Mouse (Mus musculus): ENCODE results near the gene Atp2a1. TPM values are rescaled to one million over a fixed set of nuclear protein-coding genes. Genes with fewer than 3 reads are reported as not detected.

The Atp2a1 gene
- total RNA-seq, 2 experiments from 2014 or later, result 0.12 to 0.49 TPM

DNA sequence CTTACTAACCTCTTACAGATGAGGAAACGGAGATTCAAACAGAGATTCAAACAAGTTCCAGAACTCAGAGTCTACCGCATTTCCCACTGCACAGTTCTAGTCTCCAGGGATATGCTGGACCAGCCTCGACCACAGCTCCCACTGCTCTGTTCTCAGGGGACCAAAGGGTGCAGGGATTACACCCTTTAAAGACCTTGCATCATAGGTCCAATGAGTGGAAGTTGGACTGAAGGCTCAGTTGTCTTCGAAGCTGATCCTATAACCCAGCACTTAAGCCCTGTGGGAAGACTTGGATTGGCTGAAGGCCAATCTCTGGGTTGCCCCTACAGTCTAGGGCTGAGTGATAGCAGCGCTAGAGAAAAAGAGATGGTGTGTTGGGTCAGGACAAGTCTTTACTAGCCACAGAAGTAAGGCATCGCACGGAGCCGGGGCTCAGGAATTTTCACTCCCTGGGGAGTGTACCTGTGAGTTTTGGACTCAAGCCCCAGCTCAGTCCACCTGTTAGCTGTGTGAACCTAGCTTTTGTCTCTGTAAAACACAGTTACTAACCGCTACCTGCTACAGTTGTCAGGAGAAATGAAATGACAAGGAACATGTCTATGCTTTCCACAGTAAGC is 10.7 kb upstream of the Atp2a1 start:
- DNase-seq (ENCODE audit: low spot score in 2 of 2), result no peak

DNA sequence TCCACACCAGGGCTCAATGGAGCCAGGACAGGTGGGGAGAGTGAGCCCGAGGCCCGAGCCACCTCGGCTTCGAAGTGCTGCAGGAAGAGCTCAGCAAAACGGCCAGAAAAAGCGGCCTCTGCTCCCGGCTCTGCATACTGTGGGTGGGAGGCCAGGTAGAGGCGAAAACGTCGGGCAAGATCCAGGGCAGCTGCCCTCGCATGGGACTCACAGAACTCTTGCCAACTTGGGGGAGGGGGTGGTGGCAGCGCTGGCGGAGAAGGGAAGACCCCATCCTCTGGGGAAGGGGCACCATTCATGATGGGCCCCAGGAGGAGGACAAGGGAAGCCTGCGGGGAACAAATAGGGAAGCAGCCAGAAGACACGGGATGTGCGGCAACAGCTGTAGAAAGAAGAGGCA is 9.8 kb upstream of the Atp2a1 start:
- no peak for DNase-seq (ENCODE audit: low spot score in 2 of 2)

DNA sequence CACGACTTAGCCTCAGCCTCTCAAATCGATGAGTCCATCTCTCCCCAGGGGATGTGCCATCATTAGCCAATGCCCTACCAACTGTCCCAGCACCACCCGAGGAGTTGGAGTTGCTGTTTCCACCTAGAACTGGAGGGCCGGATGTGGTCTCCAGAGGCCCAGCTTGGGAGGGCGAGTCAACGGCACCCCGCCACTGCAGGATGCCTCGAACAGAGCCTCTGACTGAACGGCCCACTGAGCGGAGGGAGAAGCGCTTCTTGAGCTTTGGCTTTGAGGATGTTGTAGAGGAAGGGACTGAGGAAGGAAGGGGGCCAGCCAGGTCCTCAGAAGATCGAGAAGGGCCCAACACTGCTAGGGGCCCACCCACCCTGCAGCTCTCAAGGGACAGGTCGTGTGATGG is 9.4 kb upstream of the Atp2a1 start:
- no peak for DNase-seq (ENCODE audit: low spot score in 2 of 2)

DNA sequence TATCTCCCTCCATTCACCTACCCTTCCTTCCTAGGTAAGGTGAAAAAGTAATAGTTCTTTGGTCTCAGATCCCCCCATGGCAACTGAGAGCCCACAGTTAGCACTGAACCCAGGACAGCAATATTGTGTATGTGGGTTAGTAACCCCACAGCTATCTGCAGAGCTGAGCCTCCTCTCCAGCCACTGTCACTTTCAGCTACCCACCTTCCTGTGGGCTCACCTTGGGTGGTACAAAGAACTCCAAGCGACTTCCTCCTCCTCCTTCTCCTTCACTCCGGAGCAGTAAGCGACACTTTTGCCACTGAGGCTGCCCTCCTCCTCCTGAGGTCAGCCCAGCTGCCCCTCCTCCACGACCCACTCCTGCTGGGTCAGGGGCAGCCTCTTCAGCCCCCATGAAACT is 8.9 kb upstream of the Atp2a1 start:
- no peak for DNase-seq (ENCODE audit: low spot score in 2 of 2)

DNA sequence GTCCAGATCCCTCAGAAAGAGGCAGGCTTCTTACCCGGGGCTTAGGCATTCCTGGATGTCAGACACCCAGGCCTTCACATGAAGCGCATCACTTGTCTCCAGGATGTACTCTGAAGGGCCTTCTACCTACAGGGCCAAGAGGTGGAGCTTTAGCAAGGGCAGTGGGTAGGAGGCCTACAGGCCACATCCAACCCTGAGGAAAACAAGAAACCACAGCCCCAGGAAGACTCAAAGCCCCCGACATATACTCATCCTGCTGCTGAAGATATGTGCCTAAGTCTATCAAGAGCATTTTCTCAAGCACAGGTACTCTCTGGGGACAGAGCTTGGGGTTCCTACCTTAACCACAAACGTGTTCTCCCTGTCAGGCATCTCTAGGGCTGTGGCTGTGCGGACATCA is 8.5 kb upstream of the Atp2a1 start:
- DNase-seq (ENCODE audit: low spot score in 2 of 2), result no peak

DNA sequence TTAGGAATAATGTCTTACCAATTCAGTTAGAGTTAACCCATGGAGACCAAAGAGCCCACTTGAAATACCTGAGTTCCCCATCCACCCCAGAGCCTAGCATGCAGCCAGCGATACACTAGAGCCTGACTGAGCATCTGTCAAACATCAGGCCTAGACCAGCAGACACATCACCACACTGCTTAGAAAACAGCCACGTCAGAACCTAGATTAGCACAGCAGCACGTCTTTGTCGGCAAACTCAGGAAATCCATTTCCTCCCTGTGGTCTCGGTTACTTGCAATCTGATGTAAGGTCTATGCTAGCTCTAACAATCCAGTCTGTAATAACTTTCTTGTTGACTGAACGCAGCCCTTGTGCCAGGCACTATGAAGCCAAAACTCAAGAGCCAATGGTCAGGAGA is 7.2 kb upstream of the Atp2a1 start:
- DNase-seq (ENCODE audit: low spot score in 2 of 2), result no peak

DNA sequence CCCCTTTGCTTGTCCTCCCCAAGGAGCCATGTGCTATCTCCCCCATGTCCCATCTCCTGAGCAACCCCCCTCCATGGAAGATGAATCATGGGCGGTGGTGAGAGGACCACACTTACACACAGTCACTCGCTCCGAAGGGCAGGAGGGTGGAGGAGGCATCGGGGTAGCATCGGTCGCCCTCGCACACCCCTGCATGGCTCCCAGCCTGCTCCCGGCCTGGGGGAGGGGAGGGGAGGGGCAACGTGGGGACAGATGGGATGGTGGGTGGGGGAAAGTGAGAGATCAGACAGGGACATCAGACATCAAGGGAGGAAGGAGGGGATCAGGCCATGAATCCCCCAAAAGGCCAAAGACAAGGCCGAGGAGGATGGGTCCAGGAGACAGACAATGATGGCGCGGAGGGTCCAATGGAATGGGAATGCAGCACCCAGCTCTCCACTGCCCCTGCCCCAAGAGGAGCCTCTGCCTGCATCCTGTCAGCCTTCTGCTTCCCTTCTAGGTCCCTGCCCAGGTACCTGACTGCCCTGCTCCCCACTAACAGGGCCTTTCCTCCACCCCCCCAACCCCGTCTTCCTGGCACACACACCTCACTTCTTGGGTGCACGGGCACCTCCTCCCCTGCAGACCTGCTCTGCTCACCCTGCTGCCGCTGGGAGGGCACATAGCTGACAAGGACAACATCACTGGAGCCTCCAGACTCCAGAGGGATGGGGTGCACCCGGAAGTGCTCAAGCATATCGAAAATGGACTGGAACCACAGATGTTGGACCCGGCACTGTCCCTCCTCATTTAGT is 5.1 kb upstream of the Atp2a1 start:
- no peak for DNase-seq (ENCODE audit: low spot score in 2 of 2)

DNA sequence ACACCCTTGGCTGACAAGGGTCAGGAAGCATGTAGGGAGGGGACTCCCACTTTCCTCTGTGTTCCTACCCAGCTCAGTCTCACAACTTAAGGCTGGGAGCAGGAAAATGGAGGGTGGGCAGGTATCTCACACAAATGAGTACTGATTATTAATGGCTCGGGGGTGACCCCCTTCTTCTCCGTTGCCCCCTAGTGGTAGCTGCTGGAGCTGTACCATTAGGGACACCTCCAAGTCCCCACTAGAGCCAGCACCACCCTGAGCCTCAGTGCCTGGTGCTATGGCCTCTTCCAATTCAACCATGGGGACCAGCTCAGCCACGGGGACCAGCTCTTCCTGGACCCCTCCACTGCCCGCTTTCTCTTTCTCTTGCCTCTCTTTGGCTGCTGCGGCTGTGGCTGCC is 4.4 kb upstream of the Atp2a1 start:
- peak in 1 of 2 experiments; percentile 18 for DNase-seq (ENCODE audit: low spot score in 2 of 2)

DNA sequence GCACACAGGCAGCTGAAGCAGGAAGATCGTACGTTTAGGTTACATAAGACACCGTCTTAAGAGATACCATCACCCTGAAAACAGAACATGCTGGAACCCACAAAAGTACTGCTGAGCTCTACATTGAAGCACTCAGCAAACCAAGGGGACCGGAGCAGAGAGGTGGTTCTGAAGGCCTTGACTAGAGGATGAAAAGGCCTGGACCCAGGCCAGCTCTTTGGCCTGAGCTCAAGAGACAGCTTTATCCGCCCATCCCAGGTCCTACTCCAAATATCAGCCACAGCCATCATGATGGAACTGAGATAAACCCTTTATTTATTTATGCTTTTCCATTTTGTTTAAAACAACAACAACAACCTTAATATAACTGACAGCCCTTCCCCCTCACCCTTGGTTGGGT is 3.8 kb upstream of the Atp2a1 start:
- no peak for DNase-seq (ENCODE audit: low spot score in 2 of 2)

DNA sequence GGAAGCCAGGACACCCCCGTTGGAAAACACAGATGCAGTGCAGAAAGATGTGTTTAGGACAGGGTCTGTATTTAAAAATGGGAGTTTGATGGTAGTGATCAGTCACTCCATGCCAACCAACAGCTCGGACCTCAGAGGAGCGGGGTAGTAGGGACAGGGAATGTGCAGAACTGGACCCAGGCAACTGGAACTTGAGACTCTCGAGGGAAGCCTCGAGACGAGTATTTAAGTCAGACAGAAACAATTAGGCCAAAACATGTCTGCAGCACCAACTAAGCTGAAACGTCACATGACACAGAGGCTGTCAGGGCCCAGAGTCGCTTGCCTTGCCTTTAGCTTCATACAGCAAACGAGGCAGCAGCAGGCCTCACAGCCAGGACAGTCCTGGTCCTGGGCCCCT is 3.2 kb upstream of the Atp2a1 start:
- DNase-seq (ENCODE audit: low spot score in 2 of 2), result no peak

DNA sequence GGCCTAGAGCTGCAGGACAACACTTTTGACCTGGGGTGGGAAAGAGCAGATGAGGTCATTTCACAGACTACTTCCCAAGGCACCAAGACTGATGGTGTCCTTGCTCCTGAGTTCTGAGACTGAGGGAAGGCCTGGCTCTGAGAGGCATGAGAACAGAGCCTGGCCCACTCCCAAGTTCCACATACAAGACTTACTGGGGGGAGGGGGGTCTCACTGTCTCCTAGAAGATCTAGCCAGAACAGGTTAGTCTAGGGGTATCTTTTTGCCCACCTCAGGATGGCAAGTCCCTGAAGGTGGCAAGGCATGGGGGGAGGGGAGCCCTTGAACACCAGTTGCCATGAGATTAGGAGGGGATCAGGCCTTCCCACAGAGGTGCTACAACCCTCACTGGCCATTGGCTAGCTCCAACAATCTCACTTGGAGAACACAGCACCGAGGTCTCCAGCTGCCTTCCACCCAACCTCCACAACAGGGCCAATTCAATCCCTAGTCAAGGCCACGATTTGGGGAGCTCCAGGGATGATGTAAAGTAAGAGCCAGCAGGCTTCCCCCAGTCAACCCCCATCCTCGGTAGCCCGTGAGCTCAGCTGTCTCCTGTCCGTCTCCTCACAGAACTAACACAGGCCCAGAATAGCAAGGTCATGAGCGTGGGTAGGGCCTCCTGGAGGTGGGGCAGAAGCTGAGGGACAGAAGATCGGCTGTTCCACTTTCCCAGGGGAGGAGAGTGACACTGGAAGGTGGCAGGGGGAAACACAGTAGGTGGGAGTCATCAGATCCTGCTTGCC is 2.5 kb upstream of the Atp2a1 start:
- DNase-seq (ENCODE audit: low spot score in 2 of 2), result no peak

DNA sequence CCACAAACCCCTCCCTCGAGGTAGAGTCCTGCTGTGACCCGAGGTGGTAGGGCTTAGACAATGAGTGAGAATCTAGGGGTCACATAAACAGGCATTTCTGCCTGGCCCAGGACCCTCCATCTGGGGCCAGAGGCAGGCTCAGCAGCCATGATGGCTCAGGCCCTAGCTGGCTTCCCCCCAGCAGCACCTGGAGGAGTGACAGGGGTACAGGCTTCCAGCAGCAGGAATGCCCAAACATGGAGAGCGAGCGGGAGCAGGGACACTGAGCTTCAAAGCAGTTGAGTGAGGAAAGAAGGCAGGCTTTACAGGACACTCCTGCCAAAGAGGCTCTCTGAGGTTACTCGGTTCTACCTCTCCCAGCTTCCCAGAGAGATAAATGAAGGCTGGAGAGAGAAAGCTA is 1.9 kb upstream of the Atp2a1 start:
- DNase-seq (ENCODE audit: low spot score in 2 of 2), result no peak

DNA sequence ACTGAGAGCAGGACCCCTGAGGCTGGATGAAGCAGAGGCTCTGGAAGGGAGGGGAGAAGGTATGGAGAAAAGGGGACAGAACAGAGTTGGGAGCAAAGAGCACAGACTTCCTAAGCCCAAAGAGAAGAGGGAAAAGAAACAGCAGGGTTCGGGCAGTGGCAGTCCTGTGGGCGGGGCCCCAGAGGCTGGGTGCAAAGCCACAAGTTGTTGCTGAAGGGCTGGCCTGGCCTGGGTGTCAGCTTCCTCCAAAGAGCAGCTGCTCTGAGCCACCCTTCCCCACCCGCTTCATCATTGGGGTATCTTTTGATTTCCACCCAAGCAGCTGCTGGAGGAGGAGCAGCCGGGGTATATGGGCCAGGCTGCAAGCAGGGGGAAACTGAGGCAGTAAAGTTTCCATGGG is 1.2 kb upstream of the Atp2a1 start:
- DNase-seq (ENCODE audit: low spot score in 2 of 2), result no peak

DNA sequence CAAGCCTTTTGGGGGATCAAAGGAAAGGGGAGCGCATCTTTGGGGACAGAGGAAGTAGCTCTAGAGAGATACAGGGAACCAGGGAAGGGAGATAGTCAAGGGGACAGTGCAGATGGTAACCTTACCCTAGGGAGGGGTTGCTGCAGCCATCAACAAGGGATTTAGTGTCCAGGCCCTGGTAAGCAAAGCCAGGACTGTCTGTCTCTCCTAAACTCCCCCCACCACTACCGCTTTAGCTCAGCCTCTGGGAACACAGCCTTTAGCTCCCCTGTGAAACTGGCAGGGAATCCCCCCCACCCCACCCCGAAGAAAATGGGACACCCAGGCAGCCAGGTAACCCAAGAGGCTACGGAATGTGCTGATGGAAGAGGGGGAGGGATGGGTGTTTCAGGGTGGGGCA is 639 bp upstream of the Atp2a1 start:
- DNase-seq (ENCODE audit: low spot score in 2 of 2), result no peak

DNA sequence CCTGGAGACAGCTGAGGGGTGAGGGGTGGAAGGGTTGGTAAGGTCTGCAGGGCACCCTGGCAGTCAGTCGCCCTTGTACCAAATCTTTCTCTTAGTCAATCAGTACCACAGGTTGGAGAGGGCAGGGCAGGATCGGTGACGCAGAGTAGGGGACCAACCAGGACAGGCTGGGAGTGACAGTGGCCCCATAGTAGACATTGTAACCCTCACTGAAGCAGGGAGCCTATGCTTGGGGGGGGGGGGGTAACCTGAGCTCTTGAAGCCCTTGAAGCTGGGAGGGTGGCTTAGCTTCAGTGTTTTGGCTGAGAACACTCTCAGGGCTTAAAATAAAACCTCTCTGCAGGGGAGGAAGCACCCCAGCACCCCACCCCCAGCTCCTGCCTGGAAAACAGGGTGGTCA is 1.3 kb downstream of the Atp2a1 start:
- no peak for DNase-seq (ENCODE audit: low spot score in 2 of 2)

DNA sequence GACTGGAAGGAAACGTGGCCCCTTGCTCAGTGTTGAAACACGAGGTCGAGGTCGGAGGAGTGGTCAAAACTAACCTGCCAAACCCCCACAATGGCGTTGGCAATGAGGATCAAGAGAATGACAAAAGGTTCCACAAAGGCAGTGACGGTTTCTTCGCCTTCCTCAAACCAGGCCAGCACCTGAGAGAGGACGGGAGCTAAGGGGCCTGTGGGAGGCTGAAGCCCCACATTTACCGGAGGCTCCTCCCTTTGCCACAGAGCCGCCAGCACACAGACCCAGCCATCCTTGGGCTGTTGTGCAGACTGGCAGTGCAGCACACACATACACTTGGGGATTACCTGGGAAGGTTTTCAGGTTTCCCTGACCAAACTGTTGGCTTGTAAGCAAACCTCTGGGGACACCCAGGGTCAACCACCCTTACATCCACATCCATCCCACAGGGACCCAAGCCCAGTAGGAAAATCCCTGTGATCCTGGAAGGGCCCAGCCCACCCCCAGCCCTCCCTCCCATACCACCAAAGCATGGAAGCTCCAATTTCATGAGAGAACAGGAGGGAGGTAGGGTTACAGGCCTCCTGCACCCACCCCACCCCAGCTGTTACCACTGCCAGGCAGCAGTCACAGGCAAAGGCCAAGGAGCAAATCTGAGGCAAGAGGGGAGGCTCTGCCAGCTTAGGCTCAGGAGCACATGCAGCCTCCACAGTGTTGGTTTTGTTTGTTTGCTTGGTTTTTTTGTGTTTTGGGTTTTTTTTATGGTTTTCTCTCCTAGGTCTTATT is 2.1 kb downstream of the Atp2a1 start:
- no peak for DNase-seq (ENCODE audit: low spot score in 2 of 2)

DNA sequence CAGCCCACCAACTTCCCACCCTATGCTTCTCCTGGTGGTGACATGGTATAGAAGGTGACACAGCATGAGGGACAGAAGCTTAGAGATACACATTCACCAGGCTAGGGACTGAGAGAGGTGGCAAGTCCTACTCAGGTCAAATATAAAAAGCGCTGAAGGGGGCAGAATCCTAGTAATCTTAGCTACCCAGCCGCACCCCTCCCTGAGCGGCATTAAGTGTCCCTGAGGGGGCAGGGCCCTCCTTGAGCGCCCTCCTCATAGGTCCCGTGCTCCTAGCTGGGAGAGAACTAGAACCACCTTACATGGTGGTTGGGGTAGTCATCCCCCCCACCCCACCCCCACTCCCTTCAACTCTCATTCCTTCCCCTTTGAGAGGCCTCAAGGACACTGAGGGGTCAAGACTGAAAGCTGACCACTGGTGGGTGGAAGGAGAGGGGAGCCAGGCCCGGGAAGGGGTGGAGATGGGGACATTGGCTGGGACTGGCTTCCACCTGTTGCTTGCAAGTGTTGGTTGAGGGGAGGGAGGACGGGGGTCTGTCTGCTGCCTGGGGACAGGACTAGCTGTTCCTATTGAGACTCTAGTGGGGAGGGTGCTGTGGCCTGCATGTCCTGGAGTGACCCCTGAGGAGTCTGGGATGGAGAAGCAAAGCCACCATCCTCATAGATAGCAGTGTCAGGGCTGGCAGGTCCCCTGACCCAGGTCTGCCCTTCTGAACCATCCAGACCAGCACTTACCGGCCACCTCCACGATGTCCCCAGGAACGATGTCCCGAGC is 3.9 kb downstream of the Atp2a1 start:
- no peak for DNase-seq (ENCODE audit: low spot score in 2 of 2)

DNA sequence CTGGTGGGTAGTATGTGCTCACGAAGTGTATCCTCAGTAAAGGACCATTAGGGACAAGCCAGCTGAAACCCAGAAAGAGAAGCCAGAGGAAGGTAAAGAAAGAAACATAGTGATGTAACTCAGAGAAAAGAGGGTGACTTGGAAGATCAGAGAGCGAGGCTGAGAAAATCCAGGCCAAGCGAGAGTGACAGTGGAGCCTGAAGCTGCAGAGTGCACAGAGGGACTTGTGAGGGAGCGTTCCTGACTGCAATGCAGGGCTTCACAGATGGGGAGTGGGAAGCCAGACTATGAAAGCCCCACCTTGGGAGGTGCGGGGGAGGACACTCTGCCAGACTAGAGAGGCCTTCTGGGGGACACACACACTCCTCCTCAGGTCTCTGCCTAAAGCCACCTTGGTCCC is 4.7 kb downstream of the Atp2a1 start:
- no peak for DNase-seq (ENCODE audit: low spot score in 2 of 2)

DNA sequence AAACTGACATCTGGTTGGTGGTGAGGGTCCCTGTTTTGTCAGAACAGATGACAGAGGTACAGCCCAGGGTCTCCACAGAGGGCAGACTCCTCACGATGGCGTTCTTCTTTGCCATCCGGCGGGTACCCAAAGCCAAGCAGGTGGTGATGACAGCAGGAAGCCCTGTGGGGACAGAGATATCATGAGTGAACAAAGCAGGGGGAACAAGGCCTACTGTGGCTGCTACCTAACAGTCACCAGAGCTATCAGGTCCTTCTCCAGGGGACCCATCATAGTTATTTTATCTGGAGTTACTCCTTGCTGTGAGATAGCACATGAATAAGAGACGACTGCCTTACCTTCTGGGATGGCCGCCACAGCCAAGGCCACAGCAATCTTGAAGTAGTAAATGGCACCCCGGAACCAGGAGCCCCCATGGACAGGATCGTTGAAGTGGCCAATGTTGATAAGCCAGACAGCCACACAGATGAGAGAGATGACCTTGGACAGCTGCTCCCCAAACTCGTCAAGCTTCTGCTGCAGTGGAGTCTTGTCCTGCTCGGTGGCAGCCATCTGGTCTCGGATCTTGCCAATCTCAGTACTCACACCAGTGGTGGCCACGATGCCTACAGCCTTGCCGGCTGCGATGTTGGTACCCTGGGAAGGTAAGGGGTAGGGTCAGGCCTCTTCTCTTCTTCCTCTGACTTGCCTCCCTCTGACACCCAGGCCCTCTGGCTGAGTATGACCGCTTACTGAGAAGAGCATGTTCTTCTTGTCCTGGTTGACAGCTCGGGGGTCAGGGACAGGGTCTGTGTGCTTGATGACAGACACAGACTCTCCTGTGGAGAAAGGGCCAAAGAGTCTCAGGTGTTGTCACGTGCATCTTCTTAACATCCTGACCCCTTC is 6.3 kb downstream of the Atp2a1 start:
- DNase-seq (ENCODE audit: low spot score in 2 of 2), result no peak

DNA sequence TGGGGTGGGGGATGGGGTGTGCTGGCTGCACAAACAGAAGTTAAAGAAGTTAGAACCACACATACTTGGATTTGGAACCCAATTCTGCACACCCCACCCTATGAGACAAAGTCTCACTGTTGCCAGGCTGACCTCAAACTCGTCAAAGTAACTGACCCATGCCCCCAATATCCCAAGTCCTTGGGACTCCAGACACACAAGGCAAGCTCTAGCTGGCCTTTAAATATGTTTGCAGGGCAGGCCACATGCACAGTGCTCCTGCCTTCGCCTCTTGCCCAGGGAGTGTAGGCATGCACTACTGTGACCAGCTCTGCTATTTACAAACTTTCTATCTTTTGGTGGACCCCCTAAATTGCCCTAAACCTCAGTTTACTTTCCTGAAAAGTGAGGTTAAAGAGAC is 7.7 kb downstream of the Atp2a1 start:
- no peak for DNase-seq (ENCODE audit: low spot score in 2 of 2)

Data from left cerebral cortex, adult 18-20 months (tissue).